Mouse (Mus musculus) liver, embryonic 13.5 days (tissue): ENCODE results near the gene Bphl. TPM values are rescaled to one million over a fixed set of nuclear protein-coding genes. Genes with fewer than 3 reads are reported as not detected.
A peak's percentile ranks its signal among the peaks of the same experiment; 100 is the strongest.

Experiments
- ATAC-seq: fragments of 200-750 bp; cut with Nextera tagmentation; 2 replicates; pipeline ENCODE4 v1.8.0; 2017; ENCODE audit warnings: low read depth, mild to moderate bottlenecking, moderate number of reproducible peaks, moderate library complexity
- DNase-seq: peaks from one replicate; pipeline ENCODE4 v3.0.0; 2022
- H3K27ac ChIP-seq: fragments of 300-500 bp; sonication (generic); 2 replicates; pipeline ENCODE4 v1.5.1; 2015; ENCODE audit warnings: moderate library complexity, mild to moderate bottlenecking, inconsistent platforms
- H3K27me3 ChIP-seq: fragments of 300-500 bp; sonication (generic); 2 replicates; pipeline ENCODE4 v1.6.1; 2015; ENCODE audit warnings: mild to moderate bottlenecking, inconsistent platforms
- H3K36me3 ChIP-seq: fragments of 300-500 bp; sonication (generic); 2 replicates; pipeline ENCODE4 v1.6.1; 2015; ENCODE audit warnings: mild to moderate bottlenecking, inconsistent platforms
- H3K4me1 ChIP-seq: fragments of 300-500 bp; sonication (generic); replicated peaks from 2 replicates; pipeline ENCODE4 v1.6.1; 2015; ENCODE audit warnings: inconsistent platforms
- H3K4me2 ChIP-seq: fragments of 300-500 bp; sonication (generic); 2 replicates; pipeline ENCODE4 v1.6.1; 2015; ENCODE audit warnings: inconsistent platforms, mild to moderate bottlenecking, moderate library complexity
- H3K4me3 ChIP-seq: fragments of 300-500 bp; sonication (generic); replicated peaks from 2 replicates; pipeline ENCODE4 v1.5.1; 2015; ENCODE audit warnings: mild to moderate bottlenecking, inconsistent platforms
- H3K9ac ChIP-seq: fragments of 300-500 bp; sonication (generic); 2 replicates; pipeline ENCODE4 v1.6.1; 2015; ENCODE audit warnings: mild to moderate bottlenecking, inconsistent platforms
- H3K9me3 ChIP-seq: fragments of 300-500 bp; sonication (generic); replicated peaks from 2 replicates; pipeline ENCODE4 v1.6.1; 2016; ENCODE audit warnings: inconsistent platforms
- WGBS: fragments of 180-500 bp; shearing (Covaris S2); methylation state at CpG from one replicate; pipeline ENCODE4 v1.1.7; 2015; ENCODE audit not compliant: insufficient replicate concordance; 5-methylcytosine and 5-hydroxymethylcytosine counted together
- polyA plus RNA-seq: library from polyadenylated mRNA; unstranded; fragments of >200 nt; fragmentation: Nextera tagmentation; extraction: Ambion mirVana; gene quantifications from 2 replicates; pipeline ENCODE4 v1.2.1, GENCODE M21; 2015

The Bphl gene
- polyA plus RNA-seq: 32.3 and 37.9 TPM in 2 replicates

- peaks cover 17% of the 10 kb centered on the region for H3K4me1 ChIP-seq
- H3K9ac ChIP-seq: peak within 1 kb of the TSS; percentile 88
- H3K36me3 ChIP-seq: peaks cover 16% of the 10 kb centered on the region
- ATAC-seq: peak; percentile 90
- no peaks in the 10 kb centered on the region for H3K27me3 ChIP-seq
- peak within 1 kb of the TSS; percentile 79 for H3K4me3 ChIP-seq
- H3K9me3 ChIP-seq: no peaks in the 10 kb centered on the region
- H3K4me2 ChIP-seq: peak within 1 kb of the TSS; percentile 85
- peak within 1 kb of the TSS; percentile 54 for H3K27ac ChIP-seq
- under 1% methylated on average over 37 of the region's 37 CpGs for WGBS
- DNase-seq: peak; percentile 86
Measured at GRCm38 (mm10) chr13:34037172-34038055, at the start of gene Bphl. Gene Bphl, plus strand, starts transcription at chr13:34037597.

DNA sequence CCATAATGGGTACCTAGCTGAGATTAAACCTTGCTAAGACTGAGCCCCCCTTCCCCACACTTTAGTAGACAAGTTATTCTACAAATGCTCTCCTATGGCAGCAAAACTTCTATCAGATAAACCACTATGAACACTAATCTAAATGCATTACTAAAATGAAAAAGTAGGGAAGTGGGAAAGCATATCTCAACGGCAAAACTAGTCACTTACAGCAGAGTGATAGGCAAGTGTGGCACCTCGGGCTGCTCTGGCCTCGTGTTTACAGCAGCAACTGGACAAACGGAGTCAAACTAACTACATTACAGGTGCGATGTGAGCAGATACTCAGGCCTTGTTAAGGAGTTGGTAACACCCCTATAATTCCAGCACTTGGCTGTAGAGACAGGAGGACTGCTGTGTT lies 47.8 kb upstream of the Bphl start:
- no peaks in the 10 kb centered on the region for H3K27me3 ChIP-seq
- H3K36me3 ChIP-seq: peaks cover 21% of the 10 kb centered on the region; the same call in 1 of the 2 replicates
- no peaks in the 10 kb centered on the region; the same call in 1 of the 2 replicates for H3K4me1 ChIP-seq
- ATAC-seq: no peak
- no peak overlapping the region for H3K4me2 ChIP-seq
- H3K4me3 ChIP-seq: no peak overlapping the region
- no peak overlapping the region for H3K9ac ChIP-seq
- WGBS: 64% methylated on average over 5 of the region's 5 CpGs
- no peak overlapping the region for H3K27ac ChIP-seq
- H3K9me3 ChIP-seq: no peaks in the 10 kb centered on the region
- DNase-seq: no peak

DNA sequence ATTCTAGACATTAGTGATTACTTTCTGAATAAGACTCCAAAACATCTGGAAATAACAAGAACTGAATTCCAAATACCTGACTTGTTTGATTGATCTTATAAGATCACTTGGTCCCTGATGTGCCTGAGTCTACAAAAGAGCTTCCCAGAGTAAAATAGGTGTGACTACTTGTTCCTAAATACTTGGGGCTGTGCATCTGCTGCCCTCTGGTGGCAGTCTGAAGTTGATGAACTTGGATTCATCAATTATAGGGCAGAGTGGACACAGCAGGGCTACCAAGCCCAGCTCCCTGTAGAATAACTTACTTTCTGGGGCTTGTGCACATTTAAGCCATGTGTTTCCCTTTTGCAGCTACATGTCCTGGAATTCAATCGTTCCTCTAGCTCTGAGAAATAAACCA lies 42.2 kb upstream of the Bphl start:
- WGBS: 8% methylated on average over 1 of the region's 1 CpGs
- H3K4me3 ChIP-seq: no peak overlapping the region
- H3K36me3 ChIP-seq: no peaks in the 10 kb centered on the region
- no peak overlapping the region for H3K9ac ChIP-seq
- no peaks in the 10 kb centered on the region; the same call in 1 of the 2 replicates for H3K4me1 ChIP-seq
- no peaks in the 10 kb centered on the region for H3K9me3 ChIP-seq
- no peak overlapping the region for H3K4me2 ChIP-seq
- no peak for ATAC-seq
- no peak overlapping the region for H3K27ac ChIP-seq
- peak; percentile 40 for DNase-seq
- H3K27me3 ChIP-seq: no peaks in the 10 kb centered on the region

- Histone ChIP-seq H3K4me2 (peak within 1 kb of the TSS; percentile 87), H3K4me1 (peaks cover 26% of the 10 kb centered on the region), H3K9me3 (no peaks in the 10 kb centered on the region), H3K4me3 (peak within 1 kb of the TSS; percentile 91), H3K9ac (peak within 1 kb of the TSS; percentile 87), H3K36me3 (no peaks in the 10 kb centered on the region; the same call in 1 of the 2 replicates), H3K27ac (peak within 1 kb of the TSS; percentile 86), H3K27me3 (no peaks in the 10 kb centered on the region)
- under 1% methylated on average over 92 of the region's 92 CpGs for WGBS
- peak; percentile 99 for ATAC-seq
- DNase-seq: peak; percentile 86
Measured at GRCm38 (mm10) chr13:34002058-34003006, 35.1 kb upstream of the Bphl start, which contains the start of the genes Ripk1 and Serpinb6a. Gene Ripk1, plus strand, starts transcription at chr13:34002363. Gene Serpinb6a, minus strand, starts transcription at chr13:34002794.

- Histone ChIP-seq H3K9me3 (no peaks in the 10 kb centered on the region), H3K4me2 (peak overlapping the region; percentile 87), H3K9ac (peak overlapping the region; percentile 87), H3K4me1 (peaks cover 28% of the 10 kb centered on the region), H3K27me3 (no peaks in the 10 kb centered on the region), H3K36me3 (no peaks in the 10 kb centered on the region; the same call in 1 of the 2 replicates), H3K27ac (peak overlapping the region; percentile 86), H3K4me3 (peak overlapping the region; percentile 91)
- DNase-seq (no peak), ATAC-seq (0 out of 2 replicates have a peak, but pooled peaks have one; percentile 3)
- 1% methylated on average over 5 of the region's 5 CpGs for WGBS
Measured at GRCm38 (mm10) chr13:34003058-34003457, 34.3 kb upstream of the Bphl start.

- H3K4me2 ChIP-seq: no peak overlapping the region
- no peaks in the 10 kb centered on the region for H3K27me3 ChIP-seq
- WGBS: 53% methylated on average over 2 of the region's 2 CpGs
- no peaks in the 10 kb centered on the region for H3K9me3 ChIP-seq
- ATAC-seq (no peak), DNase-seq (no peak)
- no peak overlapping the region for H3K27ac ChIP-seq
- peaks cover 27% of the 10 kb centered on the region for H3K36me3 ChIP-seq
- H3K4me1 ChIP-seq: peaks cover 22% of the 10 kb centered on the region
- no peak overlapping the region for H3K9ac ChIP-seq
- no peak overlapping the region for H3K4me3 ChIP-seq
Measured at GRCm38 (mm10) chr13:34007234-34007633, 30.2 kb upstream of the Bphl start.

GRCm38 (mm10) chr13:34016927-34017569 lies 20.3 kb upstream of the Bphl start:
- no peak for ATAC-seq
- Histone ChIP-seq H3K9me3 (no peaks in the 10 kb centered on the region), H3K4me1 (no peaks in the 10 kb centered on the region), H3K36me3 (peaks cover 87% of the 10 kb centered on the region), H3K27ac (no peak overlapping the region), H3K9ac (no peak overlapping the region), H3K4me2 (no peak overlapping the region), H3K4me3 (no peak overlapping the region), H3K27me3 (no peaks in the 10 kb centered on the region)
- no peak for DNase-seq
- WGBS: 84% methylated on average over 9 of the region's 9 CpGs

- peaks cover 90% of the 10 kb centered on the region for H3K36me3 ChIP-seq
- H3K4me3 ChIP-seq: no peak overlapping the region
- no peak overlapping the region for H3K27ac ChIP-seq
- DNase-seq (no peak), ATAC-seq (no peak)
- 83% methylated on average over 1 of the region's 1 CpGs for WGBS
- H3K4me1 ChIP-seq: no peaks in the 10 kb centered on the region
- H3K27me3 ChIP-seq: no peaks in the 10 kb centered on the region
- H3K9ac ChIP-seq: no peak overlapping the region
- H3K4me2 ChIP-seq: no peak overlapping the region
- no peaks in the 10 kb centered on the region for H3K9me3 ChIP-seq
Measured at GRCm38 (mm10) chr13:34018521-34018920, 18.9 kb upstream of the Bphl start.

GRCm38 (mm10) chr13:34021998-34022397 lies 15.4 kb upstream of the Bphl start:
- no peak for DNase-seq
- Histone ChIP-seq H3K36me3 (peaks cover 65% of the 10 kb centered on the region), H3K4me3 (no peak overlapping the region), H3K9ac (no peak overlapping the region), H3K4me2 (no peak overlapping the region), H3K27me3 (no peaks in the 10 kb centered on the region), H3K27ac (no peak overlapping the region), H3K4me1 (no peaks in the 10 kb centered on the region), H3K9me3 (no peaks in the 10 kb centered on the region)
- no peak for ATAC-seq
- 76% methylated on average over 2 of the region's 2 CpGs for WGBS

DNA sequence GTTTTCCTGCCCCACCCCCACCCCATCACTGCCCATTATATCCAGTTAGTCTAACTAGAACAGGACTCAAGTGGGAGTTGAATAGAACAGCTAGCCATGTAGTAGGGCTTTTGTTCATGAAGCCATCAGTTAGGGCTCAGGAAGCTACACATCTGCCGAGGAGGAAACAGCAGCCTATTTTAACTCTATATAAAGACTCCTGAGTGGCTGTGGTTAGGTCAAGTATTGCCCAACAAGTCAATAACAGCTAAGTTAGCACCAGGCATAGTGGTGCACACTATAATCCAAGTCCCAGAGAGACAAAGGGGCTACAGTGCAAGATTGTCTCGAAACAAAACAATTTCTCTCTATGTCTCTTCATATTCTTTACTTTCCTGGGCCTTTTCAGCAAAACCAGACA lies 5.4 kb upstream of the Bphl start:
- H3K9me3 ChIP-seq: no peaks in the 10 kb centered on the region
- WGBS: 38% methylated on average over 2 of the region's 2 CpGs
- H3K4me2 ChIP-seq: no peak overlapping the region
- peaks cover 60% of the 10 kb centered on the region for H3K36me3 ChIP-seq
- H3K27me3 ChIP-seq: no peaks in the 10 kb centered on the region
- H3K4me1 ChIP-seq: peaks cover 13% of the 10 kb centered on the region
- DNase-seq (no peak), ATAC-seq (peak; percentile 55; the same call in 1 of the 2 replicates)
- H3K4me3 ChIP-seq: no peak overlapping the region
- H3K27ac ChIP-seq: no peak overlapping the region
- no peak overlapping the region for H3K9ac ChIP-seq
